Mouse (Mus musculus) CH12.LX (cell line): ENCODE results near the gene Hspa1a. TPM values are rescaled to one million over a fixed set of nuclear protein-coding genes. Genes with fewer than 3 reads are reported as not detected.

Experiments used
- DNase-seq: peaks from one replicate; pipeline ENCODE4 v3.0.0-alpha.2; 2013; ENCODE audit errors: extremely low read depth
- H3K27ac ChIP-seq: 2 replicates; pipeline ENCODE4 v1.5.1; 2012; ENCODE audit warnings: low read depth, mild to moderate bottlenecking, control low read depth, moderate library complexity; ENCODE audit not compliant: insufficient read depth
- H3K27me3 ChIP-seq: replicated peaks from 2 replicates; pipeline ENCODE3; 2012; ENCODE audit warnings: inconsistent platforms
- H3K36me3 ChIP-seq, 2 experiments: replicated peaks in 1 of 2; 2 replicates each; pipeline versions ENCODE3 to v1.6.1; 2012; ENCODE audit warnings: inconsistent platforms in 1 of 2, low read length in 1 of 2, mild to moderate bottlenecking in 1 of 2, mixed read lengths in 1 of 2, moderate library complexity in 1 of 2; ENCODE audit not compliant: control insufficient read depth in 1 of 2, insufficient read depth in 1 of 2
- H3K4me1 ChIP-seq, 2 experiments: 2 replicates each; pipeline ENCODE4 v1.6.1; 2012; ENCODE audit warnings: inconsistent platforms in 1 of 2, moderate library complexity in 1 of 2; ENCODE audit not compliant: insufficient read depth in 2 of 2, control insufficient read depth in 1 of 2
- H3K4me2 ChIP-seq: 2 replicates; pipeline ENCODE4 v1.6.1; 2012; ENCODE audit warnings: low read depth, mild to moderate bottlenecking, control low read depth; ENCODE audit not compliant: poor library complexity, insufficient read depth, severe bottlenecking
- H3K4me3 ChIP-seq, 3 experiments: fragments of 150-350 bp in 1 of 3; sonication (generic) in 1 of 3; replicated peaks in 1 of 3; 2 replicates each; pipeline versions ENCODE3 to v1.5.1; 2011 to 2012; ENCODE audit warnings: low read depth in 2 of 3, low read length in 2 of 3, mild to moderate bottlenecking in 2 of 3, moderate library complexity in 2 of 3, control low read depth in 1 of 3, improper control_type of control experiment in 1 of 3, inconsistent platforms in 1 of 3, mixed read lengths in 1 of 3; ENCODE audit not compliant: poor library complexity in 1 of 3
- H3K79me2 ChIP-seq: replicated peaks from 2 replicates; pipeline ENCODE4 v1.6.1; 2012; ENCODE audit warnings: mild to moderate bottlenecking, moderate library complexity; ENCODE audit not compliant: control insufficient read depth, poor library complexity, insufficient read depth, severe bottlenecking; ENCODE audit errors: extremely low read depth
- H3K9ac ChIP-seq: 2 replicates; pipeline ENCODE4 v1.6.1; 2012; ENCODE audit warnings: low read depth, mild to moderate bottlenecking, control low read depth, moderate library complexity; ENCODE audit not compliant: insufficient read depth
- H3K9me3 ChIP-seq: replicated peaks from 2 replicates; pipeline ENCODE3; 2012; ENCODE audit warnings: low read length, inconsistent platforms, mixed read lengths
- BHLHE40 ChIP-seq: IDR thresholded peaks from 2 replicates; pipeline ENCODE4 v1.6.1; 2011; ENCODE audit warnings: mild to moderate bottlenecking, low read depth, low read length, improper control_type of control experiment
- CHD1 ChIP-seq: IDR thresholded peaks from 2 replicates; pipeline ENCODE4 v1.6.1; 2012; ENCODE audit warnings: low read depth, low read length, improper control_type of control experiment, inconsistent platforms
- CHD2 ChIP-seq: IDR thresholded peaks from 2 replicates; pipeline ENCODE4 v1.6.1; 2011; ENCODE audit warnings: low read length, improper control_type of control experiment
- CTCF ChIP-seq, 2 experiments: IDR thresholded peaks in 1 of 2; conservative IDR thresholded peaks in 1 of 2; 2 replicates each; pipeline ENCODE4 v1.5.1; 2011 to 2012; ENCODE audit warnings: low read depth in 2 of 2, low read length in 2 of 2, improper control_type of control experiment in 1 of 2, inconsistent platforms in 1 of 2, mild to moderate bottlenecking in 1 of 2, moderate library complexity in 1 of 2
- E2F4 ChIP-seq: IDR thresholded peaks from 2 replicates; pipeline ENCODE4 v1.6.1; 2011; ENCODE audit warnings: low read depth, low read length, improper control_type of control experiment; ENCODE audit not compliant: insufficient replicate concordance
- ELF1 ChIP-seq: IDR thresholded peaks from 2 replicates; pipeline ENCODE4 v1.6.1; 2014; ENCODE audit warnings: low read depth, mild to moderate bottlenecking, inconsistent platforms, low read length, improper control_type of control experiment
- EP300 ChIP-seq: IDR thresholded peaks from 2 replicates; pipeline ENCODE4 v1.6.1; 2011; ENCODE audit warnings: low read length, improper control_type of control experiment
- ETS1 ChIP-seq: conservative IDR thresholded peaks from 2 replicates; pipeline ENCODE4 v1.6.1; 2012; ENCODE audit warnings: low read depth, mild to moderate bottlenecking, inconsistent platforms, low read length, improper control_type of control experiment, moderate library complexity
- GABPA ChIP-seq: IDR thresholded peaks from 2 replicates; pipeline ENCODE4 v1.6.1; 2012; ENCODE audit warnings: low read depth, low read length, improper control_type of control experiment, inconsistent platforms; ENCODE audit not compliant: insufficient replicate concordance
- HCFC1 ChIP-seq: IDR thresholded peaks from 2 replicates; pipeline ENCODE4 v1.6.1; 2012; ENCODE audit warnings: low read depth, mild to moderate bottlenecking, inconsistent platforms, low read length, improper control_type of control experiment
- IRF4 ChIP-seq: IDR thresholded peaks from 2 replicates; pipeline ENCODE4 v1.6.1; 2014; ENCODE audit warnings: low read depth, mild to moderate bottlenecking, inconsistent platforms, low read length, improper control_type of control experiment
- KAT2A ChIP-seq: IDR thresholded peaks from 2 replicates; pipeline ENCODE4 v1.6.1; 2012; ENCODE audit warnings: low read length, improper control_type of control experiment, inconsistent platforms; ENCODE audit not compliant: insufficient replicate concordance
- MAFK ChIP-seq: IDR thresholded peaks from 2 replicates; pipeline ENCODE4 v1.6.1; 2011; ENCODE audit warnings: low read length, improper control_type of control experiment; ENCODE audit not compliant: insufficient replicate concordance
- MAZ ChIP-seq: IDR thresholded peaks from 2 replicates; pipeline ENCODE4 v1.6.1; 2012; ENCODE audit warnings: low read depth, mild to moderate bottlenecking, inconsistent platforms, low read length, improper control_type of control experiment, moderate library complexity
- MEF2A ChIP-seq: IDR thresholded peaks from 2 replicates; pipeline ENCODE4 v1.6.1; 2014; ENCODE audit warnings: low read depth, mild to moderate bottlenecking, inconsistent platforms, low read length, improper control_type of control experiment, borderline replicate concordance
- MXI1 ChIP-seq: IDR thresholded peaks from 2 replicates; pipeline ENCODE4 v1.6.1; 2011; ENCODE audit warnings: mild to moderate bottlenecking, low read depth, low read length, improper control_type of control experiment
- MYC ChIP-seq: IDR thresholded peaks from 2 replicates; pipeline ENCODE4 v1.6.1; 2011; ENCODE audit warnings: low read depth, mild to moderate bottlenecking, improper control_type of control experiment, low read length
- NELFE ChIP-seq: IDR thresholded peaks from 2 replicates; pipeline ENCODE4 v1.6.1; 2011; ENCODE audit warnings: low read depth, low read length, improper control_type of control experiment
- NRF1 ChIP-seq: IDR thresholded peaks from 2 replicates; pipeline ENCODE4 v1.6.1; 2014; ENCODE audit warnings: low read depth, mild to moderate bottlenecking, inconsistent platforms, low read length, improper control_type of control experiment, moderate library complexity
- POLR2A ChIP-seq: IDR thresholded peaks from 2 replicates; pipeline ENCODE4 v1.6.1; 2011; ENCODE audit warnings: low read depth, mild to moderate bottlenecking, improper control_type of control experiment, low read length
- POLR2AphosphoS2 ChIP-seq: IDR thresholded peaks from 2 replicates; pipeline ENCODE4 v1.6.1; 2011; ENCODE audit warnings: low read depth, low read length, improper control_type of control experiment
- RAD21 ChIP-seq: IDR thresholded peaks from 2 replicates; pipeline ENCODE4 v1.6.1; 2011; ENCODE audit warnings: low read depth, mild to moderate bottlenecking, low read length, improper control_type of control experiment, moderate library complexity
- SIN3A ChIP-seq: IDR thresholded peaks from 2 replicates; pipeline ENCODE4 v1.6.1; 2012; ENCODE audit warnings: low read length, improper control_type of control experiment, inconsistent platforms
- SMC3 ChIP-seq: IDR thresholded peaks from 2 replicates; pipeline ENCODE4 v1.6.1; 2011; ENCODE audit warnings: low read depth, low read length, improper control_type of control experiment
- TBP ChIP-seq: conservative IDR thresholded peaks from 2 replicates; pipeline ENCODE4 v1.6.1; 2011; ENCODE audit warnings: low read depth, low read length, improper control_type of control experiment
- TCF12 ChIP-seq: IDR thresholded peaks from 2 replicates; pipeline ENCODE4 v1.6.1; 2014; ENCODE audit warnings: low read depth, mild to moderate bottlenecking, inconsistent platforms, low read length, improper control_type of control experiment
- UBTF ChIP-seq: IDR thresholded peaks from 2 replicates; pipeline ENCODE4 v1.6.1; 2012; ENCODE audit warnings: low read depth, mild to moderate bottlenecking, inconsistent platforms, low read length, improper control_type of control experiment, moderate library complexity
- USF1 ChIP-seq: IDR thresholded peaks from 2 replicates; pipeline ENCODE4 v1.6.1; 2014; ENCODE audit warnings: low read depth, mild to moderate bottlenecking, inconsistent platforms, low read length, improper control_type of control experiment
- ZC3H11A ChIP-seq: IDR thresholded peaks from 2 replicates; pipeline ENCODE4 v1.6.1; 2012; ENCODE audit warnings: low read depth, mild to moderate bottlenecking, inconsistent platforms, low read length, improper control_type of control experiment
- ZMIZ1 ChIP-seq: IDR thresholded peaks from 2 replicates; pipeline ENCODE4 v1.6.1; 2012; ENCODE audit warnings: low read depth, mild to moderate bottlenecking, inconsistent platforms, low read length, improper control_type of control experiment
- dilution Hi-C: fragments of 300-500 bp; cut with MboI; formaldehyde crosslinking; loops from 2 replicates; pipeline ENCODE4 v1.14.3; 2020; ENCODE audit warnings: low sequenced_read_pairs; ENCODE audit not compliant: extremely low pct_unique_long_range_greater_than_20kb, extremely low pct_ligation_motif_present
- in situ Hi-C: fragments of 300-500 bp; cut with MboI; formaldehyde crosslinking; loops from 3 replicates; pipeline ENCODE4 v1.14.3; 2019; ENCODE audit warnings: low sequenced_read_pairs, low pct_ligation_motif_present, low pct_unique_long_range_greater_than_20kb, mixed read lengths
- polyA plus RNA-seq: library from polyadenylated mRNA; unstranded; fragments of >175 nt; gene quantifications from 2 replicates; pipeline ENCODE4 v1.2.1, GENCODE M21; 2012; ENCODE audit warnings: low read depth; ENCODE audit not compliant: insufficient read length
- total RNA-seq, 2 experiments: library from RNA; depleted of rRNA; stranded (reverse); fragments of 300-350 nt in 1 of 2; fragments of >200 nt in 1 of 2; gene quantifications; 2 replicates each; pipeline ENCODE4 v1.2.3; 2012 to 2014

Gene Hspa1a
- total and polyA plus RNA-seq, 3 experiments: not detected

- in situ Hi-C loops: no loop called here
- H3K4me2 ChIP-seq: peak overlapping the region; percentile 87
- peak; percentile 54 for DNase-seq
- H3K36me3 ChIP-seq: peaks cover 16 to 45% of the 10 kb centered on the region in 2 experiments
- peak overlapping the region; percentile 77 to 82 (median 79) for H3K4me3 ChIP-seq
- peak overlapping the region; percentile 6; the same call in 1 of the 2 replicates for H3K27ac ChIP-seq
- no peaks in the 10 kb centered on the region for H3K9me3 ChIP-seq
- H3K9ac ChIP-seq: peak overlapping the region; percentile 28
- dilution Hi-C loops: no loop called here
- H3K27me3 ChIP-seq: no peaks in the 10 kb centered on the region
- H3K79me2 ChIP-seq: no peaks in the 10 kb centered on the region
- TF ChIP-seq CTCF (conservative IDR thresholded peaks at IDR 0.05 in 1 of 2, IDR thresholded peaks at IDR 0.05 in 1 of 2; ENCODE audit: low read depth in 2 of 2, low read length in 2 of 2) (no peak), ETS1 (no peak), TCF12 (no peak), SIN3A (0 out of 2 replicates have a peak, but pooled peaks have one; percentile 19), USF1 (no peak), RAD21 (no peak), NRF1 (peak; percentile 83), MEF2A (no peak), MYC (0 out of 2 replicates have a peak, but pooled peaks have one; percentile 12), KAT2A (no peak), MAFK (no peak), UBTF (0 out of 2 replicates have a peak, but pooled peaks have one; percentile 16), CHD2 (no peak), ELF1 (no peak), ZC3H11A (no peak), BHLHE40 (peak; percentile 13; the same call in 1 of the 2 replicates), MXI1 (no peak)
- H3K4me1 ChIP-seq: peaks cover 11 to 39% of the 10 kb centered on the region in 2 experiments
These were observed 40.2 kb downstream of the Hspa1a start for GRCm38 (mm10) chr17:34931735-34932098.

GRCm38 (mm10) chr17:34931061-34931734 is 40.8 kb downstream of the Hspa1a start, which contains the start of gene Neu1:
Gene Neu1, plus strand, starts transcription at chr17:34931253.
- Histone ChIP-seq H3K79me2 (no peaks in the 10 kb centered on the region), H3K9ac (peak within 1 kb of the TSS; percentile 28), H3K36me3 (peaks cover 16 to 40% of the 10 kb centered on the region in 2 experiments), H3K4me3 (peak within 1 kb of the TSS; percentile 77 to 82 (median 79)), H3K9me3 (no peaks in the 10 kb centered on the region), H3K27me3 (no peaks in the 10 kb centered on the region), H3K4me1 (peaks cover 11 to 39% of the 10 kb centered on the region in 2 experiments), H3K4me2 (peak within 1 kb of the TSS; percentile 87), H3K27ac (peak within 1 kb of the TSS; percentile 6; the same call in 1 of the 2 replicates)
- in situ Hi-C loops (no loop called here), dilution Hi-C loops (no loop called here)
- peak; percentile 100 for DNase-seq
- TF ChIP-seq USF1 (peak; percentile 89), E2F4 (peak; percentile 33; the same call in 1 of the 2 replicates), NELFE (peak; percentile 70; the same call in 1 of the 2 replicates), GABPA (no peak), TBP (peak; percentile 85), POLR2AphosphoS2 (no peak), CTCF (conservative IDR thresholded peaks at IDR 0.05 in 1 of 2, IDR thresholded peaks at IDR 0.05 in 1 of 2; ENCODE audit: low read depth in 2 of 2, low read length in 2 of 2) (peak in 1 of 2 experiments; percentile 77; a peak in 3 of 4 replicates), ZMIZ1 (peak; percentile 58), CHD1 (no peak), CHD2 (no peak), ETS1 (0 out of 2 replicates have a peak, but pooled peaks have one; percentile 40), RAD21 (peak; percentile 36), MAZ (peak; percentile 86), IRF4 (no peak; the same call in 1 of the 2 replicates), SMC3 (peak; percentile 59), EP300 (no peak), HCFC1 (peak; percentile 52), KAT2A (no peak), MYC (0 out of 2 replicates have a peak, but pooled peaks have one; percentile 14), POLR2A (peak; percentile 78), ZC3H11A (no peak), UBTF (no peak)
